Mouse (Mus musculus): ENCODE measurements around the gene Gm28043.

GRCm38 (mm10) chr17:29708783-29709182 is 94.1 kb downstream of the Gm28043 start:
- TF ChIP-seq POLR2A (IDR thresholded peaks at IDR 0.05; ENCODE audit: insufficient read depth, low read depth, low read length) (no peak), CTCF (IDR thresholded peaks at IDR 0.05) (no peak)
